8 mouse cellular contexts compared by ENCODE assay signal in the genomic region with DNA sequence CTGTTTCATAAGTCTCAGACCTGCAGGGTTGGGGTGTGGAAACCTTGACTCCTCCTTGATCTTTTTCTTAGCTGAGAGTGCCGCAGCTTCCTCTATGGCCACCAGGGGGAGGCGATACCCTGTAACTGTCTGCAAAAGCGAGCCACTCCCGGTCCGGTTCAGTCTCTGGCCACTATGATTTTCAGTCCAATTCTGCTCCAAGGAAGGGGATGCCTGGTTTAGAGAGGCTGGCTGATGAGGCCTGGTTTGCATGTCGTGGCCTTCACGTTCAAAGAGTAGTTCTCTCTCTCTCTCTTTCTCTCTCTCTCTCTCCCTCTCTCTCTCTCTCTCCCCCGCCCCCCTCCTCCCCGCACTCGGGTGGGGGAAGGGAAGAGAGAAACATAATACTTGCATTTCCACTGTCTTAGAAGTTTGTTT.
A peak's percentile ranks its signal among the peaks of the same experiment; 100 is the strongest.
DNase-seq lines count a peak whose midpoint lies in the region; ATAC-seq and TF ChIP-seq lines count a peak whose summit lies in the region.

No protein-coding gene starts in this region.

- peaks cover 2% of the 10 kb centered on the region; the same call in 1 of the 2 replicates for H3K27me3 ChIP-seq in E14TG2a.4 (ENCODE audit: insufficient read depth, low read length)
- no peaks in the 10 kb centered on the region for H3K27me3 ChIP-seq in forebrain, embryonic 12.5 days
- no peaks in the 10 kb centered on the region for H3K27me3 ChIP-seq in heart, postnatal 0 days (ENCODE audit: control insufficient read depth, insufficient read depth, low read length)
- no peaks in the 10 kb centered on the region for H3K27me3 ChIP-seq in liver, embryonic 15.5 days
- no peaks in the 10 kb centered on the region for H3K27me3 ChIP-seq in neural tube, embryonic 11.5 days (ENCODE audit: control insufficient read depth, insufficient read depth, low read length)
- H3K27me3 ChIP-seq in stomach, embryonic 16.5 days (ENCODE audit: control insufficient read depth, insufficient read depth, low read length) = no peaks in the 10 kb centered on the region

- H3K4me3 ChIP-seq in E14TG2a.4 (replicated peaks; ENCODE audit: low read length) = peak overlapping the region; percentile 30
- peak overlapping the region; percentile 38 for H3K4me3 ChIP-seq in forebrain, embryonic 12.5 days (replicated peaks)
- peak overlapping the region; percentile 39 for H3K4me3 ChIP-seq in heart, postnatal 0 days (ENCODE audit: low read depth, low read length)
- H3K4me3 ChIP-seq in liver, embryonic 15.5 days (replicated peaks) = peak overlapping the region; percentile 46
- peak overlapping the region; percentile 34 for H3K4me3 ChIP-seq in neural tube, embryonic 11.5 days (ENCODE audit: low read depth, low read length)
- peak overlapping the region; percentile 33 for H3K4me3 ChIP-seq in stomach, embryonic 16.5 days (replicated peaks; ENCODE audit: low read length)

- peaks cover 57% of the 10 kb centered on the region for H3K4me1 ChIP-seq in E14TG2a.4 (replicated peaks; ENCODE audit: low read depth, low read length)
- peaks cover 7% of the 10 kb centered on the region for H3K4me1 ChIP-seq in forebrain, embryonic 12.5 days
- H3K4me1 ChIP-seq in heart, postnatal 0 days (ENCODE audit: control insufficient read depth, insufficient read depth) = peaks cover 7% of the 10 kb centered on the region
- peaks cover 22% of the 10 kb centered on the region for H3K4me1 ChIP-seq in liver, embryonic 15.5 days (replicated peaks)
- H3K4me1 ChIP-seq in neural tube, embryonic 11.5 days (ENCODE audit: control insufficient read depth, insufficient read depth, low read length) = peaks cover 7% of the 10 kb centered on the region; the same call in 1 of the 2 replicates
- H3K4me1 ChIP-seq in stomach, embryonic 16.5 days (ENCODE audit: control insufficient read depth, insufficient read depth, low read length) = no peaks in the 10 kb centered on the region

- peak overlapping the region; percentile 57 for H3K4me2 ChIP-seq in forebrain, embryonic 12.5 days
- H3K4me2 ChIP-seq in heart, postnatal 0 days (ENCODE audit: low read depth, low read length) = peak overlapping the region; percentile 66
- H3K4me2 ChIP-seq in liver, embryonic 15.5 days = peak overlapping the region; percentile 73
- peak overlapping the region; percentile 68 for H3K4me2 ChIP-seq in neural tube, embryonic 11.5 days (ENCODE audit: low read depth)
- H3K4me2 ChIP-seq in stomach, embryonic 16.5 days (ENCODE audit: low read depth, low read length) = peak overlapping the region; percentile 58

- no peak for TF ChIP-seq EP300 in heart, postnatal 0 days (IDR thresholded peaks at IDR 0.05; ENCODE audit: low read depth)

- H3K9me3 ChIP-seq in E14TG2a.4 (ENCODE audit: low read length) = no peaks in the 10 kb centered on the region
- no peaks in the 10 kb centered on the region for H3K9me3 ChIP-seq in forebrain, embryonic 12.5 days
- no peaks in the 10 kb centered on the region for H3K9me3 ChIP-seq in heart, postnatal 0 days (replicated peaks; ENCODE audit: control insufficient read depth, low read length)
- H3K9me3 ChIP-seq in liver, embryonic 15.5 days (replicated peaks) = no peaks in the 10 kb centered on the region
- H3K9me3 ChIP-seq in neural tube, embryonic 11.5 days (ENCODE audit: control insufficient read depth, low read length) = no peaks in the 10 kb centered on the region
- no peaks in the 10 kb centered on the region for H3K9me3 ChIP-seq in stomach, embryonic 16.5 days (replicated peaks; ENCODE audit: control insufficient read depth, low read length)

- no peak overlapping the region for H3K27ac ChIP-seq in forebrain, embryonic 12.5 days
- H3K27ac ChIP-seq in heart, postnatal 0 days (ENCODE audit: low read depth) = no peak overlapping the region
- H3K27ac ChIP-seq in liver, embryonic 15.5 days (replicated peaks) = no peak overlapping the region
- H3K27ac ChIP-seq in neural tube, embryonic 11.5 days (ENCODE audit: low read depth, low read length) = no peak overlapping the region
- H3K27ac ChIP-seq in stomach, embryonic 16.5 days (ENCODE audit: low read length) = peak overlapping the region; percentile 47

- no peaks in the 10 kb centered on the region for H3K36me3 ChIP-seq in E14TG2a.4 (ENCODE audit: insufficient read depth, low read length)
- no peaks in the 10 kb centered on the region for H3K36me3 ChIP-seq in forebrain, embryonic 12.5 days (replicated peaks)
- no peaks in the 10 kb centered on the region for H3K36me3 ChIP-seq in heart, postnatal 0 days (replicated peaks; ENCODE audit: control insufficient read depth, insufficient read depth, low read length)
- H3K36me3 ChIP-seq in liver, embryonic 15.5 days (replicated peaks) = no peaks in the 10 kb centered on the region
- H3K36me3 ChIP-seq in neural tube, embryonic 11.5 days (ENCODE audit: control insufficient read depth, insufficient read depth, low read length) = no peaks in the 10 kb centered on the region
- no peaks in the 10 kb centered on the region for H3K36me3 ChIP-seq in stomach, embryonic 16.5 days (ENCODE audit: control insufficient read depth, insufficient read depth, low read length)

- peak; percentile 73 for ATAC-seq in forebrain, embryonic 12.5 days (ENCODE audit: low FRiP score)
- peak; percentile 72 for ATAC-seq in heart, postnatal 0 days (ENCODE audit: insufficient read depth, low read depth)
- ATAC-seq in liver, embryonic 15.5 days (ENCODE audit: insufficient read depth) = no peak
- peak; percentile 73 for ATAC-seq in neural tube, embryonic 11.5 days (ENCODE audit: insufficient read depth, low FRiP score, low TSS enrichment)
- ATAC-seq in stomach, embryonic 16.5 days (ENCODE audit: insufficient read depth, low FRiP score) = peak; percentile 78; the same call in 1 of the 2 replicates

- H3K9ac ChIP-seq in forebrain, embryonic 12.5 days = no peak overlapping the region
- no peak overlapping the region; the same call in 1 of the 2 replicates for H3K9ac ChIP-seq in heart, postnatal 0 days (replicated peaks; ENCODE audit: low read depth, low read length)
- H3K9ac ChIP-seq in liver, embryonic 15.5 days = no peak overlapping the region
- H3K9ac ChIP-seq in neural tube, embryonic 11.5 days (ENCODE audit: low read length) = peak overlapping the region; percentile 58
- H3K9ac ChIP-seq in stomach, embryonic 16.5 days (ENCODE audit: low read length) = peak overlapping the region; percentile 49

- WGBS in forebrain, embryonic 12.5 days = 0% methylated on average over 8 of the region's 10 CpGs
- 0% methylated on average over 8 of the region's 10 CpGs for WGBS in heart, postnatal 0 days
- WGBS in liver, embryonic 15.5 days (ENCODE audit: insufficient replicate concordance) = 1% methylated on average over 10 of the region's 10 CpGs
- 6% methylated on average over 9 of the region's 10 CpGs for WGBS in neural tube, embryonic 11.5 days
- WGBS in stomach, embryonic 16.5 days = 2% methylated on average over 9 of the region's 10 CpGs

- DNase-seq in c-Kit-positive CD71-positive TER-119-positive erythroid progenitor cells, embryonic 14.5 days (ENCODE audit: low spot score) = peak; percentile 56
- peak; percentile 78 for DNase-seq in heart, postnatal 0 days (ENCODE audit: low spot score)
- DNase-seq in kidney, postnatal 36 days = peak; percentile 84 to 85
- DNase-seq in neural tube, embryonic 11.5 days (ENCODE audit: low spot score) = peak; percentile 83

- peak; percentile 92 for TF ChIP-seq CTCF in E14TG2a.4 (conservative IDR thresholded peaks at IDR 0.05; ENCODE audit: low read length)
- peak; percentile 85 for TF ChIP-seq CTCF in heart, postnatal 0 days (IDR thresholded peaks at IDR 0.05; ENCODE audit: low read depth)

Comparison
In these comparisons a context has a peak if more than half of its experiments do, and no peak if none do; other contexts are left out.
1. H3K9ac ChIP-seq: peak in neural tube, embryonic 11.5 days (single experiment) and stomach, embryonic 16.5 days (single experiment); none in forebrain, embryonic 12.5 days (single experiment), heart, postnatal 0 days (single experiment) and liver, embryonic 15.5 days (single experiment).
2. Peak in every context shown above with its lines, with median percentiles within 50 percentile points of each other: H3K4me3 ChIP-seq, DNase-seq and H3K4me2 ChIP-seq.